Mouse (Mus musculus) intestine, embryonic 16.5 days (tissue): ENCODE data around the gene Usp39. TPM values are rescaled to one million over a fixed set of nuclear protein-coding genes. Genes with fewer than 3 reads are reported as not detected.

Experiments
- ATAC-seq: fragments of 200-750 bp; cut with Nextera tagmentation; 2 replicates; pipeline ENCODE4 v1.8.0; 2017; ENCODE audit warnings: moderate TSS enrichment, moderate library complexity
- H3K27ac ChIP-seq: fragments of 300-500 bp; sonication (generic); 2 replicates; pipeline ENCODE4 v1.5.1; 2014; ENCODE audit warnings: mild to moderate bottlenecking, low read length
- H3K27me3 ChIP-seq: fragments of 300-500 bp; sonication (generic); replicated peaks from 2 replicates; pipeline ENCODE4 v1.6.1; 2014; ENCODE audit warnings: low read length, control low read depth, mixed read lengths; ENCODE audit not compliant: control insufficient read depth, insufficient read depth
- H3K36me3 ChIP-seq: fragments of 300-500 bp; sonication (generic); 2 replicates; pipeline ENCODE4 v1.6.1; 2014; ENCODE audit warnings: low read length, control low read depth; ENCODE audit not compliant: control insufficient read depth, insufficient read depth
- H3K4me1 ChIP-seq: fragments of 300-500 bp; sonication (generic); 2 replicates; pipeline ENCODE4 v1.6.1; 2014; ENCODE audit warnings: low read length, control low read depth, mixed read lengths; ENCODE audit not compliant: control insufficient read depth, insufficient read depth
- H3K4me2 ChIP-seq: fragments of 300-500 bp; sonication (generic); 2 replicates; pipeline ENCODE4 v1.6.1; 2014; ENCODE audit warnings: low read depth, low read length, control low read depth
- H3K4me3 ChIP-seq: fragments of 300-500 bp; sonication (generic); 2 replicates; pipeline ENCODE4 v1.5.1; 2014; ENCODE audit warnings: mild to moderate bottlenecking, low read length
- H3K9ac ChIP-seq: fragments of 300-500 bp; sonication (generic); 2 replicates; pipeline ENCODE4 v1.6.1; 2014; ENCODE audit warnings: low read depth, low read length
- H3K9me3 ChIP-seq: fragments of 300-500 bp; sonication (generic); 2 replicates; pipeline ENCODE4 v1.6.1; 2016; ENCODE audit warnings: low read length, control low read depth; ENCODE audit not compliant: control insufficient read depth
- WGBS: fragments of 180-500 bp; shearing (Covaris S2); extraction: QIAGEN DNeasy Blood & Tissue Kit; methylation state at CpG from one replicate; pipeline ENCODE4 v1.1.7; 2014; 5-methylcytosine and 5-hydroxymethylcytosine counted together
- polyA plus RNA-seq: library from polyadenylated mRNA; unstranded; fragments of >200 nt; fragmentation: Nextera tagmentation; extraction: Ambion mirVana; gene quantifications from 2 replicates; pipeline ENCODE4 v1.2.1, GENCODE M21; 2015

Usp39 gene
- polyA plus RNA-seq, 1 experiment from 2014 or later, result 33.0 TPM

DNA sequence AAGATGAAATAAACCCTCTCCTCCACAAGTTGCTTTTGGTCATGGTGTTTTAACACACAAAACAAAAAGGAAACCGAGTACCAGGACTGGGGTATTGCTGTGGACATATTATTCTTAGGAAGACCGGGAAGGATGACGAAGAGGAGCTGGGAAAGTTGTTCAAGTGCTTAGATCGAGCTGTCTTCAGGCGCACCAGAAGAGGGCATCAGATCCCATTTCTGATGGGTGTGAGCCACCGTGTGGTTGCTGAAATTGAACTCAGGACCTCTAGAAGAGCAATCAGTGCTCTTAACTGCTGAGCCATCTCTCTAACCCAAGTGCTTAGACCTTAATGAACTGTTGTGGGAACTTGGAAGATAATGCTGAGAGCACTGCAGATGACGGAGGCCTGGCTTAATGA, 19.0 kb upstream of the Usp39 start:
- Histone ChIP-seq H3K9ac (no peak overlapping the region), H3K36me3 (no peaks in the 10 kb centered on the region), H3K27ac (no peak overlapping the region), H3K27me3 (no peaks in the 10 kb centered on the region), H3K4me2 (no peak overlapping the region), H3K4me1 (peaks cover 21% of the 10 kb centered on the region), H3K4me3 (no peak overlapping the region), H3K9me3 (no peaks in the 10 kb centered on the region)
- WGBS, result 41% methylated on average over 7 of the region's 7 CpGs
- ATAC-seq, result no peak

GRCm38 (mm10) chr6:72362132-72363028, 17.4 kb upstream of the Usp39 start:
- Histone ChIP-seq H3K4me1 (peaks cover 33% of the 10 kb centered on the region), H3K27ac (peak overlapping the region; percentile 67), H3K27me3 (no peaks in the 10 kb centered on the region), H3K4me2 (peak overlapping the region; percentile 76), H3K4me3 (peak overlapping the region; percentile 69), H3K9ac (peak overlapping the region; percentile 75), H3K36me3 (0 out of 2 replicates have a peak, but pooled peaks cover 2% of the 10 kb centered on the region), H3K9me3 (no peaks in the 10 kb centered on the region)
- WGBS, result under 1% methylated on average over 42 of the region's 42 CpGs
- peak; percentile 97 for ATAC-seq

GRCm38 (mm10) chr6:72361121-72361551, 16.2 kb upstream of the Usp39 start:
- Histone ChIP-seq H3K9ac (peak overlapping the region; percentile 75), H3K36me3 (0 out of 2 replicates have a peak, but pooled peaks cover 2% of the 10 kb centered on the region), H3K27ac (0 out of 2 replicates have a peak overlapping the region, but pooled peaks have one; percentile 14), H3K4me1 (peaks cover 40% of the 10 kb centered on the region), H3K27me3 (no peaks in the 10 kb centered on the region), H3K4me2 (peak overlapping the region; percentile 71), H3K4me3 (peak overlapping the region; percentile 69), H3K9me3 (no peaks in the 10 kb centered on the region)
- ATAC-seq, result no peak
- WGBS, result 43% methylated on average over 5 of the region's 5 CpGs

- H3K27ac ChIP-seq, result peak overlapping the region; percentile 82
- ATAC-seq, result no peak
- no peaks in the 10 kb centered on the region for H3K9me3 ChIP-seq
- H3K36me3 ChIP-seq, result 0 out of 2 replicates have a peak, but pooled peaks cover 2% of the 10 kb centered on the region
- 42% methylated on average over 7 of the region's 7 CpGs for WGBS
- H3K4me3 ChIP-seq, result peak overlapping the region; percentile 69
- peak overlapping the region; percentile 50 for H3K9ac ChIP-seq
- peak overlapping the region; percentile 71 for H3K4me2 ChIP-seq
- H3K27me3 ChIP-seq, result no peaks in the 10 kb centered on the region
- H3K4me1 ChIP-seq, result peaks cover 43% of the 10 kb centered on the region
These were observed 15.6 kb upstream of the Usp39 start for GRCm38 (mm10) chr6:72360599-72360935.

DNA sequence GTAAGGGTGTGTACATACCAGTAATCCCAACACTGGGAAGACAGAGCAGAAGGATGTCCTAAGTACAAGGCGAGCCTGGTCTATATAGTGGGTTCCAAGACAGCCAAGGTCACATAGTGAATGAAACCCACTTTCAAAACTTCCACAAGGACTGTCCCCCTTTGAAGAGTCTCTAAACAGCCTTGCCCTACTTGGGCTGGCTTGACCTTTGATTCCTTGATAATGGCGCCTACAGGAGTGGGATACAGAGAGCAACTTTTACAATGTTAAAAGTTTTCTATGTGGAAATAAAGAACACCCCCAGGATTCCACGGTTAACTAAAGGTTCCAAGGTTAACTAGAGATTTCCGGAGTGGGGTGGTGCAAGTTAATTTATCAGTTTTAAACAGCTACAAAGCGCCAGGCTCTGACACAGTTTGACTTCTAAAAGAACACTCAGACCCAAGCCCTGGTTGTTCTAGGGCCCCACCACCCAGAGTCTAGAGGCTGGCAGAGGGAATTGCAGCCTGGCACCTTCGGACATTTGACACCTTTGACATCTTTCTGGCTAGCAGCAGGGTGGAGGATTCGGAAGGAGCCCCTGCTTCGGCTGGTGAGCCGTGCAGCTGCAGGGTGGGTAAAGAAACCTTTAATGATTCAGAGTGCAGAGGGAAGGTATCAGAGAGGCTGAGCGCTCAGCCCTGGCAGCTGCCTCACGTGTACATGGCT, 15.1 kb upstream of the Usp39 start:
- H3K27me3 ChIP-seq, result no peaks in the 10 kb centered on the region
- peak overlapping the region; percentile 21 for H3K4me3 ChIP-seq
- WGBS, result 66% methylated on average over 11 of the region's 11 CpGs
- H3K9ac ChIP-seq, result peak overlapping the region; percentile 50
- no peaks in the 10 kb centered on the region for H3K9me3 ChIP-seq
- peak overlapping the region; percentile 71 for H3K4me2 ChIP-seq
- H3K36me3 ChIP-seq, result 0 out of 2 replicates have a peak, but pooled peaks cover 2% of the 10 kb centered on the region
- peak overlapping the region; percentile 82 for H3K27ac ChIP-seq
- H3K4me1 ChIP-seq, result peaks cover 43% of the 10 kb centered on the region
- ATAC-seq, result no peak

DNA sequence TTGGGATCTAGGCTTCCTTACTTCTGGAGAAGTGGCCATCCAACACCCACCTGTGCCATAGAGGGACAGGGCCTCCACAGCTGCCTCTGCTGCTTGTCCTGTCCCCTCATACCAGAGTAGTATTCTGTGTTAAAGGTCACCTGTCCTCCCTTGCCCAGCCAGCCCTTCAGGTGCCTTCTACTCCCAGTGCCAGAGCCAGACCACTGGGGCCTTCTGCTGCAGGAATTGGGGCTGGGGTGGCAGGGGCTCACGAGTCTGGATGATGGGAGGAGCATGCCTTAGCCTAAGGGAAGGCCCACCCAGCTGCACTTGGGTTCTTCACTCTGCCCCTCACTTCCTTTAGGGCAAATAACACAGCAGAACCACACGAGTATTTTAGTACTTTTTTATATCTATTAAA, 14.4 kb upstream of the Usp39 start:
- no peak overlapping the region for H3K4me2 ChIP-seq
- H3K9me3 ChIP-seq, result no peaks in the 10 kb centered on the region
- H3K36me3 ChIP-seq, result 0 out of 2 replicates have a peak, but pooled peaks cover 2% of the 10 kb centered on the region
- WGBS, result 75% methylated on average over 2 of the region's 2 CpGs
- no peak overlapping the region for H3K4me3 ChIP-seq
- ATAC-seq, result no peak
- H3K27ac ChIP-seq, result no peak overlapping the region
- no peaks in the 10 kb centered on the region for H3K27me3 ChIP-seq
- no peak overlapping the region for H3K9ac ChIP-seq
- H3K4me1 ChIP-seq, result peaks cover 47% of the 10 kb centered on the region

GRCm38 (mm10) chr6:72358086-72358764, 13.2 kb upstream of the Usp39 start:
- Histone ChIP-seq H3K27ac (no peak overlapping the region), H3K4me2 (no peak overlapping the region), H3K4me1 (peaks cover 47% of the 10 kb centered on the region), H3K9me3 (no peaks in the 10 kb centered on the region), H3K36me3 (0 out of 2 replicates have a peak, but pooled peaks cover 2% of the 10 kb centered on the region), H3K27me3 (no peaks in the 10 kb centered on the region), H3K4me3 (no peak overlapping the region), H3K9ac (no peak overlapping the region)
- 77% methylated on average over 10 of the region's 10 CpGs for WGBS
- no peak for ATAC-seq

DNA sequence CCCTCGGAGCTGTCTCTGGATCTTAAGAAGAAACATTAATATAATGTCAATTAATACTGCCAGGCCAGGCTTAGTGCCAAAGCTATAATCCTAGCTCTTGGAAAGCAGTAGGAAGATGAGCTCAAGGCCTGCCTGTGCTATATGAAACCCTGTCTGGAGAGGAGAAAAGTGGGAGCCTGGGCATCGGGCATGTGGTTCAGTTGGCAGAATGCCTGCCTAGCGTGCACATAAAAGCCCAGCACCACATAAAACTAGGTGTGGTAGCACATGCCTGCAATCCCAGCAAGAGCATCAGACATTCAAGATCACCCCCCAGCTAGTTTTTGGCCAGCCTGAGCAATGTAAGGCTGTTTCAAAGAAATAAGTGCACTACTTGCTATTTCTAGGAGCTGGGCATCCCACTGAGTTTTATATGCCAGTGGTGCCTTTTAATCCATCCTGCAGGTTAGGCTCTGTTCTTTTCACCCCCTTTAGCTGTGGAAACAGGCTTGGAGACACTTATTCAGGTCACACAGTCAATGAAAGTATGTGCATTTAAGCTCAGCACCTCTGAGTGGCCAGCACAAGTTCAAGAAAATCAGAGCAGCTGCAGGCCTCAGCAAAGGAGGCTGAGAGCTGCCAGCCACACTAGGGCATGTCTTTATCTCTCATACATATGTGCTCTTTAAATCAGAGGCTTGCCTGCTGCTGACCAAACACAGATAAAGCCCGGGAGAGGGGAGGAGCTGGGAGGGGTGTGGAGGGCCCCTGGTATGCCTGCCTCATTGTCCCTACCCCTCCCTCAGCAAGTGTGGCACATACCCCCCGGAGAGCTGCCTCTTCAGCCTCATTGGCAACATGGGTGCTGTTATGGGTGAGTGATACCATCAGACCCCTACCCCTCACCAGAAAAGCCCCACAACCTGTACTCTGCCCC, 12.4 kb upstream of the Usp39 start:
- ATAC-seq, result no peak
- no peak overlapping the region for H3K4me2 ChIP-seq
- no peak overlapping the region for H3K4me3 ChIP-seq
- peaks cover 47% of the 10 kb centered on the region for H3K4me1 ChIP-seq
- H3K9ac ChIP-seq, result no peak overlapping the region
- H3K27ac ChIP-seq, result no peak overlapping the region; the same call in 1 of the 2 replicates
- no peaks in the 10 kb centered on the region for H3K27me3 ChIP-seq
- no peaks in the 10 kb centered on the region for H3K9me3 ChIP-seq
- WGBS, result 53% methylated on average over 5 of the region's 5 CpGs
- H3K36me3 ChIP-seq, result 0 out of 2 replicates have a peak, but pooled peaks cover 2% of the 10 kb centered on the region
